Mouse (Mus musculus): ENCODE measurements at regions not wholly inside any gene's neighbourhood (a gene's known extent, or its start where the extent isn't known, plus 50 kb on each side); places are given as distances from the start of the nearest gene placed in this dataset.

DNA sequence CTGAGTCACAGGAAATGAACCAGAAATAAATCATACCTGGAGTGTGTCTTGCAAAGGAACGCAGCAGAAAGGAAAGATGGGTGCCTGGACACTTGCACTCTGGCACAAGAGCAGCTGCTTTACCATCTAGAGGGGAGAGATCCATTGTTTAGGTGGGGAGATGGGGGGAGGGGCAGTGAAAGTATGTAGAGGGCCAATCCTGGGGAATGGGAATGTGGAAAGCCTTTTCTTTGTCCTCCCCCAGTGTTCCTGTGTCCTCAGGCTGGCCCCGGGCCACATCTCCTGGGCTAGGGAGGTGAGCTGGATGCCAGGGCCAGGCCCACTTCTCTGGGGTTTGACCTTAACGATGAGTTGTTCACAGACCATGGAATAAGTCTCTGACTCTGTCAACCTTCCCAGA is 107.2 kb upstream of the Arglu1 start:
- TF ChIP-seq CTCF (IDR thresholded peaks at IDR 0.05; ENCODE audit: borderline replicate concordance, insufficient read depth, low read length): no peak
- no peak for TF ChIP-seq POLR2A (IDR thresholded peaks at IDR 0.05; ENCODE audit: low read depth, low read length)
